Mouse (Mus musculus): Measurements from ENCODE around the gene Gpx3.
"Not testable (repeated sequence)": the region's sequence is repeated elsewhere in the genome, so short reads cannot be mapped to it uniquely, and the experiment has no call there.

Gene Gpx3

DNA sequence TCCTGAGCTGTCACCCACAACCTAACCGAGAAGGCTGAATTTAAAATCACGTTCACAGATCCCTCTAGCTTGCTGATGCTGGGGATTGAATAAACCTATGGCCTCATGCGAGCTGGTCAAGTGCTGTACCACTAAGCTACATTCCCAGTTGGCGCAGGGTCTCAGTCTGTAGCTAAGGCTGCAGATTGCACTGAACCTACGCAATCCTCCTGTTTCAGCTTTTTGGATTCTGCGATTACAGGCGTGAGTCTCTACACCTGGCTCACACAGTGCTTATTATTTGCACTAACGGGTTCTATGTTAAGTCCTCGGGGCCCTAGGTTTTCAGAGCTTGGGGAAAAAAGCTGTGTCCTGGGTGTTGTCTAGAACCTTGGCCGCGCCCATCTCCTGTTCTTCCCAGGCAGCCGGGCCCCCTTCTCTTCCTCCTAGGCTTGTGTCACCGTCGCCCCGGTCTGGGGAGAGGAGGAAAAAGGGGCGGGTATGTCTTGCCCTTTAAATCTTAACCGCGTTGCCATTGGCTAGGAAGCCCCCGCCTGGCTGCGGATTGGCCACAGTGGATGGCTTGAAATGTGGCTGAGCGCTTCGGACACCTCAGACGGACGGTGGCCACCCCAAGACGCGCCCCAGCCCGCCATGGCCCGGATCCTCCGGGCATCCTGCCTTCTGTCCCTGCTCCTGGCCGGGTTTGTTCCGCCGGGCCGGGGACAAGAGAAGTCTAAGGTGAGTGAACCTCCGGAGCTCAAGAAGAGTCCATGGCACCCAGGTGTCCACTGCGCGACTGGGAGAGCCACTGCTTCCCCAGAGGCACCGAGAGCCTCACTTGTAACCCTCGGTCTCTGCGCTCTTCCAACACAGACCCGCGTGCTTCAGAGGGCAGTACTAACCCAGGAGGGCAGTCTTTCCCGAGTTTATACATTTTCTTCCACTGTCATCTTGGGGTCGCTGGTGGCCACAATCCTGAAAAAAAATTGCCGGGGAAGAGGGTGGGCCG, at the start of gene Gpx3:
Gene Gpx3 (plus strand): TSS at position 121 of the 991 bp plus-strand sequence.
- no peak for DNase-seq (ENCODE audit: low spot score)

DNA sequence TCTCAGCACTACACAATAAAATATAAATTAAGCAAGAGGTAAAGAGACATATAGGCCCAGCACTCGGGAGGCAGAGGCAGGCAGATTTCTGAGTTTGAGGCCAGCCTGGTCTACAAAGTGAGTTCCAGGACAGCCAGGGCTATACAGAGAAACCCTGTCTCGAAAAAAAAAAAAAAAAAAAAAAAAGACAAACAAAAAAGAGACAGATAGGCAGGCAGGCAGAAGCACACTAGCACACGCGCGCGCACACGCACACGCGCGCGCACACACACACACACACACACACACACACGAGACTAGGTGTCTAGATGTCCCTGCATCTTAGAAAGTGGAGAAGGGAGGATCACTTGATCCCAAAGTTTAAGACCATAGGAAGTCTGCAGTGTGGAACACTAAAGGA, 43.4 kb upstream of the Gpx3 start:
- DNase-seq (ENCODE audit: low spot score) = not testable (repeated sequence)

- DNase-seq (ENCODE audit: low spot score) = peak; percentile 51
Measured at GRCm38 (mm10) chr11:54859322-54860165, 42.7 kb upstream of the Gpx3 start.

- DNase-seq (ENCODE audit: low spot score) = peak; percentile 99
Measured at GRCm38 (mm10) chr11:54860256-54861038, 41.8 kb upstream of the Gpx3 start, which contains the start of gene Lyrm7. Gene Lyrm7, minus strand, starts transcription at chr11:54860916.

DNA sequence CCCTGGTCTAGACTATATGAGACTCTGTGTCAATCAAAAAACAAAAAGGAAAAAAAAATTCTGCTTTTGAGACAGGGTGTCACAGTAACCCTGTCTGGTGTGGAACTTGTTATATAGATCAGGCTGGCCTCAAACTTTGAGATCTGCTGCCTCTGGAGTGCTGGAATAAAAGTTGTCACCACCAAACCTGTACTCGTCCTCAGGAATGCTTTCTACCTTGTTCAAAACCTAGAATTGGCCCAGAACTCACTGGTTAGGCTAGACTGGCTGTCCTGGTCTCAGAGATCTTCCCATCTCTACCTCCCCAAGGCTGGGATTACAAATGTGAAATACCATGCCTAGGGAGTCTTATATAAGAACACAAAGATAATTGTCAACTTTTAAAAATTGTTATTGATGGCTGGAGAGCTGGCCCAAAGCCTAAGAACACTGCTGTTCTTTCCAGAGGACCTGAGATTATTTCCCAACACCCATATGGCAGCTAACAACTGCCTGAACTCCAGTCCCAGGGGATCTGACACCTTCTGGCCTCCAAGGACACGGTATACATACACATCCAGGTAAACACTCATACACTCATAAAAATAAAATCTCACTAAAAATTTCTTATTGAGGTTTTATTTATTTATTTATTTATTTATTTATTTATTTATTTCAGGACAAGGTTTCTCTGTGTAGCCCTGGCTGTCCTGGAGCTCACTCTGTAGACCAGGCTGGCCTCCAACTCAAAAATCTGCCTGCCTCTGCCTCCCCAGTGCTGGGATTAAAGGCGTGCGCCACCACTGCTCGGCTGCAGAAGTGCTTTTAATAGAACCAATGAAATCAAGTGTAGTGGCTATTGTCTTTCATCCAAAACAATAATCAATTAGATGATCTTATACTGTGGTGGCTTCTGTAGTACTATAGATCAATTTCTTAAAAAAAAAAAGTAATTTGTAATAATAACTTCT, 40.5 kb upstream of the Gpx3 start:
- DNase-seq (ENCODE audit: low spot score) = peak; percentile 58

DNA sequence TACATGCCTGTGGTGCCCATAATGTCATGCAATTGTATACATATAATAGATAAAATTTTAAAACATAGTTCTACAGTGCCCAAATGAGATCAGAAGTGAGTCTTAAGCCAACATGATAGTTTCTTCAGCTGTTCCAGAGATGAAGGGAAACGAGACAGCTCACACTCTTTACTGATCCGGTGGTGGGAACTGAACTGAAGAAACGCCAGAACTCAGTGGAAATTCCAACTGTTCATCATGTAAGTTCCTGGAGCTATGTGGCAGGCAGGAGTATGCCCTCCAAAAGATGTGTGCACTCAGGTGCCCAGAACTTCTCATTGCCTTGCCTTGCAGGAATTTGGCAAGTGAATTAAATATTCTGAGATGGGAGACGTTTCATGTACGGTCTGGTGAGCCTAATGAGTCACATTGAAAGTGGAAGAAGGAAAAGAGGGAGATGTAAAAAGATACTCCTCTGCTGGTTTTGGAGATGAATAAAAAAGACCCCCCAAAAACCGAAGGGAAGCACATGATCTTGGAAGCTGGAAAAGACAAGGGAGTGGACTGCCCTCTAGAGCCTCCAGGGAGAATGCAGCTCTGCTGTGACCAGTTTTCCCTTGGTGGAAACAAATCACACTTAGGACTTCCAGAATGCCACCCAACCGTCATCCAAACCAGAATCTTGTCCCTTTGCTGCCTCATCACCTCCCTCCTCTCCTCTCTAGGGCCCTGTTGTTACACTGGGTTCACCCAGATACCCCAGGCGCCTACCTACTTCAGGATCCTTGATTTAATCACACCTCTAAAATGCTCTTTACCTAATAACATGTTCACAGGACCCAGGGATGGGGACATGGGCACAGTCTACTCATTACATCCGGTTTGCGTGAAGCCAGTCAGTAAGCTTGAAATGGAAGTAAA, 39.4 kb upstream of the Gpx3 start:
- DNase-seq (ENCODE audit: low spot score) = peak; percentile 58

GRCm38 (mm10) chr11:54865330-54866085, 36.7 kb upstream of the Gpx3 start:
- no peak for DNase-seq (ENCODE audit: low spot score)

DNA sequence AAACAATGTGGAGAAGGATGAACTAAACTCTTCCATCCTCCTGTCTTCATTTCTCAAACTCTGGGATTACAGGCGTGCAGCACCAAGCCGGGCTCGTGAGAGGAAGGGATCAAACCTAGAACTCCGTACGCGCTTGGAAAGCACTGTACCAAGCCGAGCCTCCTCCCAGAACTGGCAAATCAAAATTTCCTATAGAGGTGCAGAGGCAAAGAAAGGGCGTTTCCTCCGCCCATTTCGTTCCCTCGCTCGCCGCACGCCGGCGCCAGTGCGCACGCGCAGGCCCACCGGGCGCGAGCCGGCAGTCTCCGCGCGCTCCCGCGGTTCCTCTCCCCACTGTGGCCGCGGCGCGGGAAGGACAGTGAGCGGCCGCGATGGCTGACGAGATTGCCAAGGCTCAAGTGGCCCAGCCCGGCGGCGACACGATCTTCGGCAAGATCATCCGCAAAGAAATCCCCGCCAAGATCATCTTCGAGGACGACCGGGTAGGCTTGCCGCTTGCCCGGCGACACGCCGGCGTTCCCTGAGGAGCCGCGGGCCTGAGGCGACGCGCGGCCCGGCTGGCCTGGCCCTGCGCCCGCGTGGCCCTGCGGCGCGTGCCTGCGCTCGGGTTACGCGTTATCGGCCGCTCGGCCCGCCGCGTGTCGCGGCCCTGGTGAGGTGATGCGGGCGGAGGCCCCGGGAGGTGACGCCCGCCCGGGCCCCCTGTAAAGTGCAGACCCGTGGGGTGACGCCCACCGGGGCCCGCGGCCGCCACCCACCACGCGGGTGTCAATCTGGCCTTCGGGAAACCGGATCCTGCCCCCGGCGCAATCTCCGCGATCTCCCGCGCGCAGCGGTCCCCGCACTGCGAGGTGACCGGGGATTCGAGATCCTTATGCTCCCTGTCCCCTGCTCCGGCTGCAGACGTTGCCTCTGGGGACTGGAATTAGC, 35.9 kb upstream of the Gpx3 start, which contains the start of gene Hint1:
Gene Hint1 (plus strand): TSS at position 265 of the 930 bp plus-strand sequence.
- DNase-seq (ENCODE audit: low spot score) = peak; percentile 89

DNA sequence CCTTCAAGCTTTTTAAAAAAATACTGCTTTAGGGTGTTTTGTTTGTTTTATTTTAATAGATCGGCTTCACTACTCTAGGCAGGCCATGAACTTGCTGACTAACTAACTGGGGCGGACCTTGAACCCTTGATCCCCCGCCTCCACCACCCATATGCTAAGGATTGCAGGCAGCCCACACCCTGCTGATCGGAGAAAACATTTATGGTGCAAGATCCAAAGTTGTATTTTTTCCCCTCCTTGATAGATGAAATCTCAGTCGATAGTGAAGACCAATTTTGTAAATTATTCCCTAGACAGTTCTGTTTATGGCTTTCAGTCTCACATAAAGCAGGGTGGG, 35.2 kb upstream of the Gpx3 start:
- DNase-seq (ENCODE audit: low spot score) = peak; percentile 56

DNA sequence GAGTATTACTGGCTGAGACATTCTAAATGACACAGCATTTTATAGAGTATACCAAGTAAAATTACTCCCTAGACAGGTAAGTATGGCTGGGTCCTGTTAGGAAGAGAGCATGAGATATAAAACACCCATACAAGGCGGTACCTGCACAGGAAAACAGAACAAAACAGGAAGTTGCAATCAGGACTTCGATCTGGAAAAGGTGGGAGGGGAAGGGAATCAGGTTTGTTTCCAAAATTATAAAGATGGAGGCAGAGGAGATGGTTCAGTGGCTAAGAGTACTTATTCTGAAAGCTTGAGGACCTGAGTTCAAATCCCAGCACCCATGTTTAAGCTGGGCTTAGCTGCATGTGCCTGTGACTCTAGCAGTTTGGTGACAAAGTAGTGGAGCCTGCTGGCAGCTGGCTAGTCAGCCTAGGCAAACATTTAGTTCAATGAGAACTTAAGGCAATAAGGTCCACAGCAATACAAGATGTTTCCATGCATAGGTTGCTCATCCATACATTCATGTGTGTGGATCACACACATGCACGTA, 34.3 kb upstream of the Gpx3 start:
- DNase-seq (ENCODE audit: low spot score) = no peak

- DNase-seq (ENCODE audit: low spot score) = no peak
Measured at GRCm38 (mm10) chr11:54868445-54868844, 33.8 kb upstream of the Gpx3 start.

GRCm38 (mm10) chr11:54869318-54869717, 32.9 kb upstream of the Gpx3 start:
- no peak for DNase-seq (ENCODE audit: low spot score)

DNA sequence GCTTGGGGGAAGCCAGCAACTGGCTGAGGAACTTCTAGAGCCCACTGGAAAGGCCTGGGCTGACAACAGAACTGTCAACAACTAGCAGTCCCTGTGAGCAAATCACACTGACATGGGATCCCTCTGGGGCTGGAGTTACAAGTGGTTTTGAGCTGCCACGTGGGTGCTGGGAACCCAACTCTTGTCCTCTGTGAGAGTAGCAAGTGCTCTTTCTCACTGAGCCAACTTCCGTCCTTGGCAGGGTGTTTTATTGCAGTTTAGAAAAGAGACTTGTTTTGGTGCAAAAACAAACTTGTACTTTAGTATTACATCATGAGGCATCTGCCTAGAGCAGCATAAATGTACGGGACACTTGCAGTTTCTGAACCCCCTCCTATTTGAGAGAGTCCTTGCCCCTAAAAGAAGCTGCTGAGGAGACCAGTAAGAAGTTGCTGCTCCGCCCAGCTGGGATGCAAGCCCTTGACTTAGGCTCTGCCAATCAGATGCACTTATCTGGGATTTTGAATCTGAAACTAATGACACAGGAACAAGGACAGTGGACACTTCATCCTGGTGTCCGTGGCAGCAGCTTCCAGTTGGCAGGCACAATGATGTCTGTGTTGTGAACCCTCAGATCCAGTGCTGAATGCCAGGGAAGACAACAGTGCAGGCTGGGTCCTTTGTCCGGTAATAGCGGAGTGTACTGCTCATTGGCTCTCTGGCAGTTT, 30.3 kb upstream of the Gpx3 start:
- peak; percentile 68 for DNase-seq (ENCODE audit: low spot score)

GRCm38 (mm10) chr11:54876031-54876430, 26.2 kb upstream of the Gpx3 start:
- DNase-seq (ENCODE audit: low spot score) = no peak

GRCm38 (mm10) chr11:54878893-54879292, 23.4 kb upstream of the Gpx3 start:
- no peak for DNase-seq (ENCODE audit: low spot score)

DNA sequence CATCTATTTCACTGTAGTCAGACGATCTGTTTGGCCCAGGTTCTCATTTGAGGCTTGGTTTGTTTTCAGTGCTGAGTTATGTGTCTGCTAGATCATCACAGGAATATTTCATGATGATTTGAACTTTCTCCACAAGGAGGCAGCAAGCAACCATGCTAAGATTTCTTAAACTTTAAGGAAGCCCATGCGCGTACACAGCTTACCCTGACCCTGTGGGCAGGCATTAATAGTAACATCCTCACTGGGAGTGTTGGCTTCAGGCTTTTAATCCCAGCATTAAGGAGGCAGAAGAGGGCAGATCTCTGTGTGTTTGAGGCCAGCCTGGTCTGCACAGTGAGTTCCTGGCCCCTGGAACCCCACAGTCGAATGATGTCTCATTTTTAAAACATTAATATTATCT, 22.8 kb upstream of the Gpx3 start:
- DNase-seq (ENCODE audit: low spot score) = peak; percentile 87

GRCm38 (mm10) chr11:54879922-54880321, 22.3 kb upstream of the Gpx3 start:
- DNase-seq (ENCODE audit: low spot score) = no peak

Data from adipocyte (in vitro differentiated cells).